Mouse (Mus musculus) adrenal gland, postnatal 10 days (tissue): ENCODE data around the gene Smtn. TPM values are rescaled to one million over a fixed set of nuclear protein-coding genes. Genes with fewer than 3 reads are reported as not detected.

Experiments used
- DNase-seq: peaks from one replicate; pipeline ENCODE4 v3.0.0; 2021; ENCODE audit warnings: mixed read lengths
- total RNA-seq, 2 experiments: library from RNA; stranded (reverse); gene quantifications; 2 replicates each; pipeline ENCODE4 v1.2.3; 2021

Smtn gene
- total RNA-seq, 2 experiments from 2014 or later = 63.4 to 81.0 TPM

DNA sequence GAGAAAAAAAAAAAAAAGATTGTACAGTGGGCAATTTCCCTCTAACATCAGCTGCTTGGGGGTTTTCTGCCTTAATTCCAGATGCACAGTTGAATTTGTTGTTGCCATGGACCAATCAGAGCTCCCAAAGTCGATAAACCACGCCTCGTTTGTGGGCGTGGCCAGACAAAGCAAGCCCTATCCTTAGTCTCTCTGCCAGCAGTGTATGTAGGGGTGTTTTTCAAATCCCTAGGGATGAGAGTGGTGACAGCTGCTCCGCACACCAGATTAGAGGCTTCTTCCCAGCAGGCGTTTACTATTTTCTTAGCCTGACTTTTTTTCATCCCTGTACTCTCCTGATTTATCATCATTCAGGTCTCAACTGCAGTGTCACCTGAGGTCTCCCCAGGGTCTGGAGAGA is 7.6 kb upstream of the Smtn start:
- DNase-seq = no peak

DNA sequence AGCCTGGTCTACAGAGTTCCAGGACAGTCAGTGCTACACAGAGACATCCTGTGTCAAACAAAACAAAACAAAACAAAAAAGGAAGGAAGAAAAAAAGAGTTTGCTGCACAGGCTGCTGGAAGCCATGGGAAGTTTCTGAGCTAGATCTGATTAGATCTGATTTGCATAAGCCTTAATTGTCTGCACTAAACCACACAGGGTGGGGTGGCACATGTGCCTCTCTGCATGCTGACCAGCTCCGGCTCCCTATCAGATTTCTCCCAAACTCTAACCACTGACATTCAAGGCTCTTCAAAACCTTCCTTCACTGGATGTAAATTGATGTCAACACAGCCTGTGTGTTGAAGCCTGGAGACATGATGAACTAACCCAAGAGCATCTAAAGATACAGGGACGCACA is 6.6 kb upstream of the Smtn start:
- no peak for DNase-seq

DNA sequence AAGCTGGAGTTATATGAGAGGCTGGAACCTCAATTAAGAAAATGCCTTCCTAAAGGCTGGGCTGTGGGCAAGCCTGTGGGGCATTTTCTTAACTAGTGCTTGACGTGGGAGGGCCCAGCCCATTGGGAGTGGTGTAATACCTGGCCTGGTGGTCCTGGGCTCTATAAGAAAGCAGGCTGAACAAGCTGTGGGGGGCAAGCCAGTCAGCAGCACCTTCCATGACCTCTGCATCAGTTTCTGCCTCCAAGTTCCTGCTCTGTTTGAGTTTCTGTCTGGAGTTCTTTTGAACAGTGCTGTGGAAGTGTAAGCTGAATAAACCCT is 5.8 kb upstream of the Smtn start:
- DNase-seq = no peak

GRCm38 (mm10) chr11:3545531-3546241 is 5.3 kb upstream of the Smtn start:
- DNase-seq = no peak

DNA sequence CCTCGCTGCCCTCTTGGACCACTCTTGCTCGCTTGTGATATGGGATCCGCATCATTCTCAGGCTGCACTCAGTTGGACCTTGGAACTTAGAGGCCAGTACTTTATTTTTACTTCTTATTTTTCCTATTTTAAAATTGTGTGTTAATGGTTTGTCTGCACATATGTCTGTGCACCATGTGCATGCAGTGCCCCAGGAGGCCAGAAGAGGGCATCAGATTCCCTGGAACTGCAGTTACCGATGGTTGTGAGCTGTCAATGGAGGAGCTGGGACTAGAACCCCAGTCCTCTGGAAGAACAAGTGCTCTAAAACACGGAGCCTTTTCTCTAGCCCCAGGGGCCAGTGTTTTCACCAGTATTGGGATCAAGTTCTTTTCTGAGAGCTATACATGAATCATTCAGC is 4.0 kb upstream of the Smtn start:
- no peak for DNase-seq

DNA sequence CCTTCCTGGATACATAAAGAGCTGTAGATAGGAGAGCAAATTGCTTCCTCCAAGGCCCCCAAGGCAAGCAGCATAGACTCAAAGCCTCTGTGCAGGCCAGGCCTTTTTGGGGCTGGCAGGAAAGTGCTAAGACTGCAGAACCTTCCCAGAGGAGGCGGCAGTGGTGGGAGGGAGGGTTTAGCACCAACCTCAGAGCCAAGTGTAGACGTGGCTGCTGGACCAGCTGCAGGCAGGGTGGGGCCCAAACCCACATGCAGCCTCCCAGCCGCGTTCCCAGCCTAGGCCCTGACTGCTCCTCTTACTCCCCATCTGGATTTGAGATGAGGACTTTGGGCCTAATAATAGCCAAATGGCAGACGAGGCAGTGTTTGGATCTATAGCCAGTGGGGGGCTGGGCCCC is 2.6 kb upstream of the Smtn start:
- peak; percentile 49 for DNase-seq

DNA sequence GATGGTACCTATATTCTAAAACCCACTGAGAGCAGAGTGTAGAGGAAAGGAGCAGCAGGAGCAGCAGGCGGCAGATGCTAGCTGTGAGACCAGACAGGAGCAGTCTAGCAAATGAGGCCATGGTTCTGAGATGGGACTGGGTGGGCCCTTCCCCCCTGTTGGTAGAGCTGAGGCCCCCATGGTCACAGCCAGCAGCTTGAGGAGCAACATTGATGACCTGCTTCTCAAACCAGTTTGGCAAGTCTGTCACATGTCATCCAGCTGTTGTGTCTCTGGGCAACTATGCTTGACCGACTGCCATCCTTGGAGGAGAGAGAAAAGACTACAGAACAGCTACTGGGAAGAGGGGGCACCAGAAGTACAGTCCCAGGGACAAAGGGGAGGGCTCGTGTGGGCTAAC is 1.5 kb upstream of the Smtn start:
- no peak for DNase-seq

- DNase-seq = no peak
These were observed 601 bp downstream of the Smtn start for GRCm38 (mm10) chr11:3539826-3540196.

- peak; percentile 92 for DNase-seq
These were observed 1.1 kb downstream of the Smtn start for GRCm38 (mm10) chr11:3539111-3539825.

- no peak for DNase-seq
These were observed 2.1 kb downstream of the Smtn start for GRCm38 (mm10) chr11:3538341-3538740.

DNA sequence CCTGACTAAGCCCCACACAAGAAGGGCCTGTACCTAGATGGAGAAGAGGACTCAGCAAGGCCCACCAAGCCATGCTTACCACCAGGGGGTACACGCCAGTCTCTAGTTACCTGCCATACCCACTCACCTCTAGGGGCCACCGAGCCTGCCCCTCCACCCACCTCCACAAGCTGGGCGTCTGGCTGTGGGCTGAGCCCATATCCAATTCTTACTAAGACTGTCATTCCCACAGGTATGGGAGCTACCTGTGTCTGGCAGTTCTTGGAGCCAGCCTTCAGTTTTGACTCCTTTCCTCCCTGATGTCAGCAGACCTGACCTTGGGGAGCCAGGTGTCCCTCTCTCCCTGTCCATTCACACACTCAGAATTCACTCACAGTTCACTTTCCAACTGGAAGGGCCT is 2.7 kb downstream of the Smtn start:
- no peak for DNase-seq

DNA sequence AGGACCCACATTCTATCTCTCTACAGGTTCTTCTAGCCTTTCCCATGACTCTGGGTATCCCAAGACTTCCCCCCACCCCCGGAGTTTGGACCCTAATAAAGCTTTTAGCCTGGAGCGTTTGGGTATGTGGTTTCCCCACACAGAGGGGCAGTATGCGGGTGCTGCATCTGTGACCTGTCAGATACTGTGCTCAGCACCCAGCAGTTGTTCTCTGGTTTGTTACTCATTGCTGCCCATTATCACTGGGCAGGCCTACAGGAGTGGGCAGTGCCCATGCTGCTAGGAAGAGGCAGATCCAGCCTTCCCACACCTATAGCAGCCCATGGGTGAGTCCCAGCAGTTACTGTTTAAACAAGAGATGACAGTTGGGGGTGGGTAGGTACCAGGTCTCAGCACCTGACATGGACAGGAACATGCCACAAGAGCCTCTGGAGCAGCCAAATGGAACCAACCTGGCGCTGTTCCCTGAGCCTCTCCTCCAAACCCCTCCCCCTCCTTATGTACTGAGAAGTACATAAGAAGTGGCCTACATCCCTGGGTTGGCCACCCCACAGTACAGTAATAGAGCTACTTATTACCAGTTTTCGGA is 3.6 kb downstream of the Smtn start:
- no peak for DNase-seq

DNA sequence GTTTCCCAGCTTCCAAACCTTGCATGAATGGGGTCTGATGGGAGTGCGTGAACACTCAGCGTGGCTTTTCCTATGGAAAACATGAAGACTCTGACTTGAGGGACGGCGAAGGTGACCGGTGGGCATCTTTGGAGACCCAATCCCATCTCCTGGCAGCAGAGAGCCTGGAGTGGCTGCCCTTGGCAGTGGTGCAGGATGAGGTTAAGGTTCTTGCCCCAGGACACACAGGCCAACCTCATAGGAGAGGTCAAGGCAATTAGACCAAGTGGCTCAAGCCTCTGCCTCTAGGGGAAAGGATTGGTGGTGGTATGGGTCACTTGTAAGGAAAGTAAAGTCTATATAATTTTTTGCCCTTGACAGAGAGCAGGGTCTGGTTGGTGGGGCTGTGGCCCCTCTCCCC is 4.3 kb downstream of the Smtn start:
- DNase-seq = peak; percentile 32

GRCm38 (mm10) chr11:3535406-3535986 is 4.9 kb downstream of the Smtn start:
- peak; percentile 98 for DNase-seq

DNA sequence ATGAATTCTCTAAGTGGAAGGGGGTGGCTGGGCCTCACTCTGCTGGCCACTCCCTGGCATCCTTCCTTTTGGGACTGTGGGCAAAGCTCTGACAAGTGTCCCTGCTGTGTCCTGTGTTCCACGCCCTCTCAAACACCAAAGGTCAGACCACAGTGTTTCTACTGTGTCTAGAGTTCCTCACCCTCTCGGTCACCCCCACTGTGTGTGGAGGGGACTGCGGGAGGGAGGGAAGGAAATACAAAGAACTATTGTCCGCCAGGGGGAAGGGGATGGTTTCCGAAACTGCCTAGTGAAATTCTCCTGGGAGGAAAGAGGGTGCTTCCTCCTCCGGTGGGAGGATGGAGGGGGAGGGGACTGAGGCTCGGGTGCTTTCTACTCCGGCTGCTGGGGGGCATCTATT is 5.5 kb downstream of the Smtn start:
- DNase-seq = no peak

DNA sequence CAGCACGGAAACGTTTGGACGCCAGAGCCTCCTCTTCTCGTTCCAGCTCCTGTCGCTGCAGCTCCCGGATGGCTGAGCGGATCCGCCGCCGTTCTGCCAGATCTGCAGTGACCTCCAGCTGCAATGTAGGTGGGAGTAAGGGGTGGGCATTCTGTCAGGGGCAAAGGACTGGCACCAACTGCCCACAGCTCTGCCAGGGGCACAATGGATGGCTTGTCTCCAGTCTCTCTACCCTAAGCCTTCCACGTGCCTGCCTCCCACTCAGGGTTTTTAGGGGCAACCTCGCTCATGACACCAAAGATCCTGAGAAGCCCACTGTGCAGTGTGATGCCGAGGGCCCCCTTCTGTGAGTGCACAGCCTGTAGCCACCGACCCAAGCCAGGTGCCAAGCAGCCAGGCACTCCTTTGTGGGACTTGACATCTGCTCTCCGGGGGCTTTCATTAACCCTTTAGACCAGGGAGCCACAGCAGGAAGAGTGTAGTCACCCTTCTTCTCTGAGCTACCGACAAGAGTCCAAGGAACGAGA is 6.9 kb downstream of the Smtn start:
- DNase-seq = no peak

DNA sequence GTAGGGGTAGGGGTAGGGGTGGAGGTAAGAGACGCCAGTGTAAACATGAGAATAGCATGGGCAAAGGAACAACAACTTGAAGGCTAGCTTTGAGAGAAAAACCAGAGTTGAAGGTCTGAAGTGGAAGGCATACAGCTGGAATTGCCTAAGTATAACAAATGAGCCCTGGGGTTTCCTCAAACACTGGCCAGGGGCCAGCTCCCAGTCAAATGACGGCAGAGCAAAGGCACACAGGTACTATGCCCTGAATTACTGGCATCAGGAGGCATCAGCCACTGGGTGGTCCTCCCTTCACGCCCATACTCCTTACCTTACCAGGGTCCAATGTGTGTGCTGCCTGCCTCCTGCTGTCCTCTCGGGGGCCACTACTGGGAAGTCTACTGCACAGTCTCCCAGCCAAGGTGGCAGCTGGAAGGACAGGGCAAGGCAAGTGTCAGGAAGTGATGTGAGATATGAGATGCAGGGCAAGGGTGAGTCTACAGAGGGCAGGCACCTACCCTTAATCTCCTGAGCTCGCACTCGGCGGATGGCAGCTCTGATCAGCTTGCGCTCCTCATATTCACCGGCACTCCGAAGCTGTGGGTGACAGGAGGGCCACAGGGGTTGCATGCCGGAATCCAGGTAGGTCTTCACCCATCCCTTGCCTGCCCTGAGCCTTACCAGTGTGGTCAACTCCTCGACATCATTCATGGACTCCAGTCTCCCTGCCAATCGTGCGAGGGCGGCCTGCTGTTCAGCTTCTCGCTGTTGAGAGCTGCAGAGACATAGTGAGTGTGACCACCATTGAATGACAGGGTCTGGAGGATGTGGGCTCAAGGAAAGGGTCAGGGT is 8.1 kb downstream of the Smtn start:
- DNase-seq = no peak

GRCm38 (mm10) chr11:3531634-3532033 is 8.8 kb downstream of the Smtn start:
- DNase-seq = no peak

DNA sequence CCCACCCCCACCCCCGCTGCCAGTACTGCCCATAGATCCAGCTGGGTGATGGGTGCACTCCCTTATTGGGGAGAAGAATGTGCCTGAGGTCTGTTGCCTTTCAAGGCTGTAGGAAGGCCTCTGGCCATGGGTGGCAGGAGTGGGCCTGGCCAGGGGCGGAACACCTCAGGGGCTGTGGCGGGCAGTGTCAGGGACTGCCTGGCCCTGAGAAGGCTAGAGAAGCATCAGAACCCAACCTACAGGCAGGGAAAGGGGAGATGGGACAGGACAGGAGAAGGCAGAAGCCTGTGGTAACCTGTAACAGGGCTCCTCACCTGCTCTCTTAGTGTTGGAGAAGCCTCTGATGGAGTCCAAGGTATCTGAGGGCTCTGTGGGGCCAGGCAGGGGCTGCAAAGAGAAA is 9.7 kb downstream of the Smtn start:
- DNase-seq = no peak

- no peak for DNase-seq
These were observed 10.7 kb downstream of the Smtn start for GRCm38 (mm10) chr11:3529476-3530252.

GRCm38 (mm10) chr11:3528208-3528607 is 12.2 kb downstream of the Smtn start:
- no peak for DNase-seq

DNA sequence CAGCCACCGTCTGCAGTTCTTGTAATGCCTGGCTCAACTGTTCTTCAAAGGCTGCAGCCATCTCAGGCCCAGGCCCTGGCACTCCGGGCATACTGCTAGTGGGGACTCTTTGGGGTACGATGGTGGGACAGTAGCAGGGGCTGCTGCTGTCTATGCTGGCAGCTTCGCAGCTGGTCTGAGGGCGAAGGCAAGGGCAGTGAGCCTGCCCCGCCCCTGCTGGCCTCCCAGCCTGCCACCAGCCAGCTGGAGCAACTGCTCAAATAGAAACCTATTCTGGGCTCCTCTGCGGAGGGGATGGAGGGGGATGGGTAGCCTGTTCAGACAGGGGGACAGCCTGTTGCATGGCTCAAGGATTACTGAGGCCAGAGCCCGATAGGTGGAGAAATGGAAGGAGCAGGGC is 12.6 kb downstream of the Smtn start:
- no peak for DNase-seq
